Mouse (Mus musculus): ENCODE measurements at regions not wholly inside any gene's neighbourhood (a gene's known extent, or its start where the extent isn't known, plus 50 kb on each side); places are given as distances from the start of the nearest gene placed in this dataset.

GRCm38 (mm10) chr5:127129495-127129894 is 112.1 kb upstream of the Tmem132c start:
- no peak for DNase-seq (ENCODE audit: low read depth, low spot score)

- no peak for DNase-seq (ENCODE audit: low read depth, low spot score)
These were observed 107.2 kb upstream of the Tmem132c start for GRCm38 (mm10) chr5:127134441-127134840.

- no peak for DNase-seq (ENCODE audit: low read depth, low spot score)
These were observed 101.0 kb upstream of the Tmem132c start for GRCm38 (mm10) chr5:127140651-127141050.

GRCm38 (mm10) chr5:127160292-127160691 is 81.3 kb upstream of the Tmem132c start:
- peak; percentile 7 for DNase-seq (ENCODE audit: low read depth, low spot score)

- DNase-seq (ENCODE audit: low read depth, low spot score) = no peak
These were observed 78.2 kb upstream of the Tmem132c start for GRCm38 (mm10) chr5:127163376-127163775.

GRCm38 (mm10) chr5:127189021-127189420 is 52.6 kb upstream of the Tmem132c start:
- DNase-seq (ENCODE audit: low read depth, low spot score) = no peak

Data from 3T3-L1 (cell line).